Mouse (Mus musculus): ENCODE data around the gene Lyve1. TPM values are rescaled to one million over a fixed set of nuclear protein-coding genes. Genes with fewer than 3 reads are reported as not detected.

Lyve1 gene
- 34.3 TPM for polyA plus RNA-seq (2014; fragmentation: Illumina TruSeq; extraction: RNeasy Lipid Tissue Mini Kit (QIAGEN cat#74804))

DNA sequence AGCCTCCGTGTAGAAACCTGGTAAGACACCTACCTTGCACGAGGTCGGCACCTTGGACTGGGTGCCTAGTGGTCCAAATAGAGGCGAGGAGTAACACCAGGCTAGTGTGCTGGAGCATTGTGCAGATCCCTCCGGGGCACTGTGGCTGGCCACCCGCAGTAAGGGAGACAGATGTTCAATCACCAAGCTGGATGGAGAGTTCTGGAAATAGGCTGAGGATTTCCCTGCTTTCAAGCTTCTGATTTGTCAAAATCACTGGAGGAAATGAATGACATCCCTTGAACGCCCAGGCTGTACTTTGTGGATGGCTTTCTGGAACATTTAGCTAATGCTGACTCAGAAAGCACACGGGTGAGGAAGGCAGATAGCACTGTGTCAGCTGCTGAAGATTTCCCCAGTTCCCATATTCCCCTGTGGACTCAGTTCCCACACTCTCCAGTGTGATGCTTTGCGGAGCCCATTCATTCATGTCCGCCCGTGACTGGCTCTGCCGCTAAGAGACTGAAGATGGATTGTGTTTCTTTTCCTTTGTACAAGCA lies at the start of gene Lyve1:
Gene Lyve1, minus strand, starts transcription at position 489 of the 539 bp plus-strand sequence.

DNA sequence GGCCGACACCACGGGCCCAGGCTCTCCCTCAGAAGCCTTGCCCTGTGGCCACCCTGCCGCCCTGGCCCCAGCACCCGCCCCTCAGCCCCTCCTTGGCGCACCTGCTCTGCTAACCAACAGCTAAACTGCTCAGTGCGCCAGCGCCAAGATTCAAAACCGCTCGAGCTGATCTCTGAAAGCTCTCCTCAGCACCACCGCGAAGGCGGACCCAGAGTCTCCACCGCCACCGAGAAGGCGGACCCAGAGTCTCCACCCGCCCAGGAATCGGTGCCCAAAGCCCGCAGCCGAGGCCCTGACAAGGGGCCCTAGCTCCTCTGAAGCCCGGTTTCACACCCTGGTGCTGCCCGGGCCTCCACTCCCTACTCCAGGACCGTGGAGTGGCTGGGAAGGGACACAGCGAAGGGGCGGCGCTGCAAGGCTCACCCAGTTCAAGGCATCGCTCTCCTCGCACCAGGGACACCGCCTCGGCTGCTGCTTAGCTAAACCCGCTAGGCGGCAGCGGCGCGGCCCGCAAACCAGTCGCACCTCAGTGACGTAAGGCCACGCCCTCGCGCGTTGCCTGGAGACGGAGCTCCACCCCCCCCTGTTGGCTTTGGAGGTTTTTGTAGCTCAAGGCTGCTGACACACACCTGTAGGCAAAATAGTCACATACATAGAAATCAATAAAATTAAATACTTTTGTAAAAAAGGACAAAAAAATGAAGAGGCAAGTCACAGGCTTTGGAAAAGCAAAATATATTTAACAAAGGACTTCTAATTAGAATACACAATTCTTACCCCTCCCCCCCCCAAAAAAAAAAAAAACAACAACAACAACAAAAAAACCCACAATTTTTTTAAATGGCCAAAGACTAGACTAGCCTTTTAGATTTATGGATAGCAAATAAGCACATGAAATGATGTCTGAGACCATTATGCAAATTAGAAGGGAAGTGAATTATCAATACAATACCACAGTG lies 18.8 kb downstream of the Lyve1 start, which contains the start of gene Rnf141:
Gene Rnf141, minus strand, starts transcription at position 542 of the 959 bp plus-strand sequence.

Other genes with a start within 250 kb of the Lyve1 start
- 196 TPM for gene Sbf2, start 248.3 kb downstream of the Lyve1 start, polyA plus RNA-seq (2014; fragmentation: Illumina TruSeq; extraction: RNeasy Lipid Tissue Mini Kit (QIAGEN cat#74804))
- gene Adm, start 235.6 kb downstream of the Lyve1 start, polyA plus RNA-seq (2014; fragmentation: Illumina TruSeq; extraction: RNeasy Lipid Tissue Mini Kit (QIAGEN cat#74804)) = 7.8 TPM
- 33.7 TPM for gene Ampd3, start 95.0 kb downstream of the Lyve1 start, polyA plus RNA-seq (2014; fragmentation: Illumina TruSeq; extraction: RNeasy Lipid Tissue Mini Kit (QIAGEN cat#74804))
- gene Rnf141, start 18.8 kb downstream of the Lyve1 start, polyA plus RNA-seq (2014; fragmentation: Illumina TruSeq; extraction: RNeasy Lipid Tissue Mini Kit (QIAGEN cat#74804)) = 99.2 TPM
- gene Mrvi1, start 119.2 kb upstream of the Lyve1 start, polyA plus RNA-seq (2014; fragmentation: Illumina TruSeq; extraction: RNeasy Lipid Tissue Mini Kit (QIAGEN cat#74804)) = 71.1 TPM
- gene Ctr9, start 165.7 kb upstream of the Lyve1 start, polyA plus RNA-seq (2014; fragmentation: Illumina TruSeq; extraction: RNeasy Lipid Tissue Mini Kit (QIAGEN cat#74804)) = 58.3 TPM
- 3,044 TPM for gene Eif4g2, start 219.8 kb upstream of the Lyve1 start, polyA plus RNA-seq (2014; fragmentation: Illumina TruSeq; extraction: RNeasy Lipid Tissue Mini Kit (QIAGEN cat#74804))